Mouse (Mus musculus) embryonic stem cell, embryonic (primary cell): ENCODE measurements around the gene Gm340.

ENCODE experiments used
- CTCF ChIA-PET, 4 experiments: fragments of 300-600 bp in 2 of 4; fragments of 350-600 bp in 2 of 4; sonication (Branson Sonifier 250); formaldehyde crosslinking; loops; one replicate each; lab custom pipeline; 2022; ENCODE audit warnings: inconsistent platforms in 2 of 4; lab: Charles Lee
- POLR2A ChIA-PET, 4 experiments: fragments of 300-600 bp in 2 of 4; fragments of 350-600 bp in 2 of 4; sonication (Branson Sonifier 250); formaldehyde crosslinking; loops; one replicate each; lab custom pipeline; 2022; ENCODE audit warnings: antibody characterized with exemption in 4 of 4, inconsistent platforms in 1 of 4; lab: Charles Lee

The Gm340 gene

GRCm38 (mm10) chr19:41597170-41597894 is 15.2 kb downstream of the Gm340 start:
- POLR2A ChIA-PET, result no interaction called here

GRCm38 (mm10) chr19:41600647-41601046 is 18.5 kb downstream of the Gm340 start:
- CTCF ChIA-PET, result interaction anchor here in 3 of 4 experiments (0.6 to 1.2 kb wide), 4 partner anchors 45 to 205 kb away, joined by 3 to 10 read pairs (median 4); no protein-coding TSS in a partner anchor
- POLR2A ChIA-PET, result interaction anchor here in 2 of 4 experiments (1.1 to 1.6 kb wide), 2 partner anchors 11 to 27 kb away, joined by 4 to 7 read pairs; no protein-coding TSS in a partner anchor

More at GRCm38 (mm10) chr19:41597170-41597894, 15.2 kb downstream of the Gm340 start:
- CTCF ChIA-PET, result no interaction called here

GRCm38 (mm10) chr19:41606208-41606987 is 24.2 kb downstream of the Gm340 start:
- CTCF ChIA-PET, result no interaction called here
- POLR2A ChIA-PET, result interaction anchor here in 2 of 4 experiments (0.5 to 1.3 kb wide), 4 partner anchors 11 to 294 kb away, joined by 3 to 4 read pairs (median 3); no protein-coding TSS in a partner anchor

- POLR2A ChIA-PET, result interaction anchor here in 1 of 4 experiments (1.0 to 1.5 kb wide), 3 partner anchors 23 to 43 kb away, joined by 3 read pairs; no protein-coding TSS in a partner anchor
- CTCF ChIA-PET, result interaction anchor here in 2 of 4 experiments (1.6 to 5.2 kb wide), 2 partner anchors 10 to 17 kb away, joined by 4 to 18 read pairs; no protein-coding TSS in a partner anchor
Measured at GRCm38 (mm10) chr19:41611683-41612082, 29.5 kb downstream of the Gm340 start.

- ChIA-PET CTCF (interaction anchor here in 3 of 4 experiments (0.6 to 5.2 kb wide), 5 partner anchors 15 to 995 kb away, joined by 3 to 18 read pairs (median 4); no protein-coding TSS in a partner anchor), POLR2A (interaction anchor here in 2 of 4 experiments (0.6 to 1.4 kb wide), 6 partner anchors 9 to 125 kb away, joined by 3 to 4 read pairs (median 4); no protein-coding TSS in a partner anchor)
Measured at GRCm38 (mm10) chr19:41613325-41614087, 31.3 kb downstream of the Gm340 start.

- CTCF ChIA-PET, result interaction anchor here in 3 of 4 experiments (0.6 to 1.5 kb wide), 5 partner anchors 11 to 109 kb away, joined by 3 to 4 read pairs (median 3); no protein-coding TSS in a partner anchor
- POLR2A ChIA-PET, result interaction anchor here in 1 of 4 experiments (1.5 kb wide), 1 partner anchor 11 kb away, joined by 3 read pairs; no protein-coding TSS in a partner anchor
Measured at GRCm38 (mm10) chr19:41615606-41616224, 33.5 kb downstream of the Gm340 start.

- CTCF ChIA-PET, result interaction anchor here in 3 of 4 experiments (0.6 to 1.2 kb wide), 5 partner anchors 11 to 288 kb away, joined by 3 to 4 read pairs (median 4); no protein-coding TSS in a partner anchor
Measured at GRCm38 (mm10) chr19:41616274-41616673, 34.1 kb downstream of the Gm340 start.

GRCm38 (mm10) chr19:41617102-41617501 is 34.9 kb downstream of the Gm340 start:
- POLR2A ChIA-PET, result no interaction called here
- CTCF ChIA-PET, result interaction anchor here in 2 of 4 experiments (0.6 to 1.2 kb wide), 2 partner anchors 12 to 287 kb away, joined by 4 read pairs; no protein-coding TSS in a partner anchor

More at GRCm38 (mm10) chr19:41616274-41616673, 34.1 kb downstream of the Gm340 start:
- POLR2A ChIA-PET, result interaction anchor here in 1 of 4 experiments (1.5 kb wide), 1 partner anchor 10 kb away, joined by 3 read pairs; no protein-coding TSS in a partner anchor

- CTCF ChIA-PET, result interaction anchor here (0.5 to 1.4 kb wide), 4 partner anchors 11 to 165 kb away, joined by 3 to 6 read pairs (median 3); no protein-coding TSS in a partner anchor
Measured at GRCm38 (mm10) chr19:41618153-41618657, 36.0 kb downstream of the Gm340 start.

GRCm38 (mm10) chr19:41618771-41619385 is 36.7 kb downstream of the Gm340 start:
- ChIA-PET POLR2A (interaction anchor here in 2 of 4 experiments (1.3 to 1.5 kb wide), 2 partner anchors 14 to 21 kb away, joined by 3 read pairs; no protein-coding TSS in a partner anchor), CTCF (interaction anchor here in 1 of 4 experiments (1.4 kb wide), 1 partner anchor 10 kb away, joined by 6 read pairs; no protein-coding TSS in a partner anchor)

More at GRCm38 (mm10) chr19:41618153-41618657, 36.0 kb downstream of the Gm340 start:
- POLR2A ChIA-PET, result interaction anchor here in 2 of 4 experiments (1.3 to 1.5 kb wide), 2 partner anchors 14 to 22 kb away, joined by 3 read pairs; no protein-coding TSS in a partner anchor

- ChIA-PET CTCF (interaction anchor here in 3 of 4 experiments (0.7 to 1.2 kb wide), 4 partner anchors 9 to 178 kb away, joined by 3 to 5 read pairs (median 4); no protein-coding TSS in a partner anchor), POLR2A (interaction anchor here in 2 of 4 experiments (0.7 to 2.0 kb wide), 2 partner anchors 18 to 402 kb away, joined by 4 to 7 read pairs; no protein-coding TSS in a partner anchor)
Measured at GRCm38 (mm10) chr19:41620366-41621092, 38.4 kb downstream of the Gm340 start.

- ChIA-PET POLR2A (interaction anchor here in 3 of 4 experiments (0.6 to 1.4 kb wide), 11 partner anchors 12 to 282 kb away, joined by 3 to 7 read pairs (median 3); partner anchors contain the start of gene Pgam1 (in 1 of the 3)), CTCF (interaction anchor here (0.6 to 3.2 kb wide), 55 partner anchors 8 to 523 kb away, joined by 3 to 42 read pairs (median 4); partner anchors contain the start of gene Pik3ap1 (in 1 of the 4))
Measured at GRCm38 (mm10) chr19:41628970-41629369, 46.8 kb downstream of the Gm340 start.

GRCm38 (mm10) chr19:41629532-41629931 is 47.4 kb downstream of the Gm340 start:
- CTCF ChIA-PET, result interaction anchor here (0.6 to 3.2 kb wide), 65 partner anchors 8 to 523 kb away, joined by 3 to 42 read pairs (median 4); partner anchors contain the start of gene Pik3ap1 (in 1 of the 4)
- POLR2A ChIA-PET, result interaction anchor here in 3 of 4 experiments (0.7 to 1.4 kb wide), 13 partner anchors 10 to 514 kb away, joined by 3 to 7 read pairs (median 4); partner anchors contain the start of gene Pgam1 (in 1 of the 3)

GRCm38 (mm10) chr19:41634099-41634498 is 51.9 kb downstream of the Gm340 start:
- ChIA-PET POLR2A (no interaction called here), CTCF (no interaction called here)

GRCm38 (mm10) chr19:41634999-41635398 is 52.8 kb downstream of the Gm340 start:
- CTCF ChIA-PET, result no interaction called here
- POLR2A ChIA-PET, result no interaction called here
